18 mouse cellular contexts compared by ENCODE assay signal in genomic region chr11:42178296-42178695, GRCm38 (mm10). TPM values are rescaled to one million over a fixed set of nuclear protein-coding genes. Genes with fewer than 3 reads are reported as not detected.
DNase-seq lines count a peak whose midpoint lies in the region; ATAC-seq and TF ChIP-seq lines count a peak whose summit lies in the region.
"Had no signal": no experiment of that assay in that cellular context is flagged by ENCODE, and none has a peak within 500 bp of the region (broad histone marks: within the 10 kb centered on the region; RNA-seq: fewer than 3 reads in every experiment).

No protein-coding gene starts in this region.

- H3K4me2 ChIP-seq in heart, postnatal 0 days (ENCODE audit: low read depth, low read length) = no peak overlapping the region
- no peak overlapping the region for H3K4me2 ChIP-seq in CH12.LX (ENCODE audit: insufficient read depth, low read depth, poor library complexity, severe bottlenecking)
- H3K4me2 ChIP-seq: intestine, embryonic 15.5 days; limb, embryonic 13.5 days; liver, embryonic 15.5 days had no signal

- TF ChIP-seq RAD21 in CH12.LX (IDR thresholded peaks at IDR 0.05; ENCODE audit: low read depth, low read length) = peak; percentile 45

- H3K27me3 ChIP-seq in heart, postnatal 0 days (ENCODE audit: control insufficient read depth, insufficient read depth, low read length) = peaks cover 26% of the 10 kb centered on the region
- H3K27me3 ChIP-seq in heart, embryonic 10.5 days (ENCODE audit: insufficient read depth, poor library complexity, severe bottlenecking) = peaks cover 20% of the 10 kb centered on the region
- no peaks in the 10 kb centered on the region for H3K27me3 ChIP-seq in CH12.LX (replicated peaks)
- H3K27me3 ChIP-seq: intestine, embryonic 15.5 days had no signal

- peaks cover 6% of the 10 kb centered on the region for H3K4me1 ChIP-seq in heart, postnatal 0 days (ENCODE audit: control insufficient read depth, insufficient read depth)
- 0 out of 2 replicates have a peak, but pooled peaks cover 5% of the 10 kb centered on the region for H3K4me1 ChIP-seq in heart, embryonic 10.5 days
- H3K4me1 ChIP-seq in CH12.LX (ENCODE audit: control insufficient read depth in 1 of 2, insufficient read depth in 2 of 2) = no peaks in the 10 kb centered on the region
- H3K4me1 ChIP-seq: intestine, embryonic 15.5 days; liver, embryonic 15.5 days had no signal

- intact Hi-C loops in left cerebral cortex, adult 2 months (cut with DNase I) = loop anchor here (2.0 to 10.0 kb wide), 4 partner anchors 183 to 1313 kb away; no protein-coding TSS in a partner anchor

- H3K36me3 ChIP-seq in heart, postnatal 0 days (replicated peaks; ENCODE audit: control insufficient read depth, insufficient read depth, low read length) = no peaks in the 10 kb centered on the region
- H3K36me3 ChIP-seq in heart, embryonic 10.5 days = no peaks in the 10 kb centered on the region
- H3K36me3 ChIP-seq in CH12.LX (replicated peaks in 1 of 2; ENCODE audit: control insufficient read depth in 1 of 2, insufficient read depth in 1 of 2, low read length in 1 of 2) = no peaks in the 10 kb centered on the region
- H3K36me3 ChIP-seq: intestine, embryonic 15.5 days; limb, embryonic 13.5 days; liver, embryonic 15.5 days had no signal

- in situ Hi-C loops in CH12.LX (cut with MboI; ENCODE audit: low pct_ligation_motif_present, low pct_unique_long_range_greater_than_20kb, low sequenced_read_pairs) = no loop called here

- no peak for DNase-seq in heart, postnatal 0 days (ENCODE audit: low spot score)
- no peak for DNase-seq in heart, embryonic 10.5 days (ENCODE audit: low spot score)
- no peak for DNase-seq in left cerebral cortex, adult 2 months (ENCODE audit: extremely low spot score in 1 of 2, low spot score in 2 of 2)
- no peak for DNase-seq in left cerebral cortex, adult 9 months (ENCODE audit: low spot score in 2 of 2)
- peak; percentile 12 for DNase-seq in CH12.LX (ENCODE audit: extremely low read depth)
- DNase-seq in brain, embryonic 14.5 days (ENCODE audit: low read depth) = peak; percentile 54
- no peak for DNase-seq in kidney, postnatal 25 days
- no peak for DNase-seq in spleen, postnatal 14 days (ENCODE audit: low spot score in 2 of 2)
- DNase-seq: adrenal gland, postnatal 14 days; cerebellum, postnatal 14 days; gastrocnemius, postnatal 10 days; right cerebral cortex, adult 18-20 months; thymus, adult 18-20 months had no signal

- no peak overlapping the region for H3K27ac ChIP-seq in heart, postnatal 0 days (ENCODE audit: low read depth)
- H3K27ac ChIP-seq in heart, embryonic 10.5 days = no peak overlapping the region
- peak overlapping the region; percentile 68 for H3K27ac ChIP-seq in left cerebral cortex, adult 2 months
- no peak overlapping the region for H3K27ac ChIP-seq in CH12.LX (ENCODE audit: insufficient read depth, low read depth)
- H3K27ac ChIP-seq: intestine, embryonic 15.5 days; limb, embryonic 13.5 days; liver, embryonic 15.5 days had no signal

- dilution Hi-C loops in CH12.LX (cut with MboI; ENCODE audit: extremely low pct_ligation_motif_present, extremely low pct_unique_long_range_greater_than_20kb, low sequenced_read_pairs) = no loop called here

- no peak for TF ChIP-seq EP300 in heart, postnatal 0 days (IDR thresholded peaks at IDR 0.05; ENCODE audit: low read depth)
- no peak for TF ChIP-seq EP300 in CH12.LX (IDR thresholded peaks at IDR 0.05; ENCODE audit: low read length)

- H3K79me2 ChIP-seq in CH12.LX (replicated peaks; ENCODE audit: control insufficient read depth, extremely low read depth, insufficient read depth, poor library complexity, severe bottlenecking) = no peaks in the 10 kb centered on the region

- H3K4me3 ChIP-seq in heart, postnatal 0 days (ENCODE audit: low read depth, low read length) = no peak overlapping the region
- no peak overlapping the region for H3K4me3 ChIP-seq in heart, embryonic 10.5 days
- H3K4me3 ChIP-seq in left cerebral cortex, adult 2 months = peak overlapping the region; percentile 40
- no peak overlapping the region for H3K4me3 ChIP-seq in CH12.LX (replicated peaks in 1 of 3; ENCODE audit: low read depth in 2 of 3, low read length in 2 of 3, poor library complexity in 1 of 3)
- H3K4me3 ChIP-seq: intestine, embryonic 15.5 days; limb, embryonic 13.5 days; liver, embryonic 15.5 days had no signal

- 79% methylated on average over 2 of the region's 2 CpGs for WGBS in heart, postnatal 0 days
- WGBS in heart, embryonic 10.5 days = 81% methylated on average over 2 of the region's 2 CpGs

- no peak for ATAC-seq in heart, postnatal 0 days (ENCODE audit: insufficient read depth, low read depth)
- ATAC-seq: forebrain, embryonic 16.5 days; intestine, embryonic 15.5 days had no signal

- no peak for TF ChIP-seq POLR2A in CH12.LX (IDR thresholded peaks at IDR 0.05; ENCODE audit: low read depth, low read length)
- TF ChIP-seq POLR2A in brain, embryonic 14.5 days (IDR thresholded peaks at IDR 0.05; ENCODE audit: borderline replicate concordance, extremely low read depth, insufficient read depth, insufficient read length, poor library complexity, severe bottlenecking) = no peak

- no peaks in the 10 kb centered on the region for H3K9me3 ChIP-seq in heart, postnatal 0 days (replicated peaks; ENCODE audit: control insufficient read depth, low read length)
- no peaks in the 10 kb centered on the region for H3K9me3 ChIP-seq in heart, embryonic 10.5 days
- no peaks in the 10 kb centered on the region for H3K9me3 ChIP-seq in CH12.LX (replicated peaks; ENCODE audit: low read length)
- H3K9me3 ChIP-seq: intestine, embryonic 15.5 days; limb, embryonic 13.5 days; liver, embryonic 15.5 days had no signal

- peak; percentile 29; the same call in 1 of the 2 replicates for TF ChIP-seq CTCF in heart, postnatal 0 days (IDR thresholded peaks at IDR 0.05; ENCODE audit: low read depth)
- peak; percentile 56 for TF ChIP-seq CTCF in left cerebral cortex, adult 2 months (IDR thresholded peaks at IDR 0.05)
- TF ChIP-seq CTCF in CH12.LX (conservative IDR thresholded peaks at IDR 0.05 in 1 of 2, IDR thresholded peaks at IDR 0.05 in 1 of 2; ENCODE audit: low read depth in 2 of 2, low read length in 2 of 2) = peak in 1 of 2 experiments; percentile 14; a peak in 1 of 4 replicates
- no peak for TF ChIP-seq CTCF in brain, embryonic 14.5 days (IDR thresholded peaks at IDR 0.05; ENCODE audit: borderline replicate concordance, extremely low read depth, insufficient read depth, insufficient read length)

- H3K9ac ChIP-seq in heart, postnatal 0 days (replicated peaks; ENCODE audit: low read depth, low read length) = no peak overlapping the region
- no peak overlapping the region for H3K9ac ChIP-seq in CH12.LX (ENCODE audit: insufficient read depth, low read depth)
- H3K9ac ChIP-seq: intestine, embryonic 15.5 days; limb, embryonic 13.5 days; liver, embryonic 15.5 days had no signal

TF ChIP-seq in CH12.LX, 34 proteins besides CTCF, POLR2A, EP300 and RAD21:
- TF ChIP-seq BHLHE40 (IDR thresholded peaks at IDR 0.05; ENCODE audit: low read depth, low read length) = no peak
- no peak for TF ChIP-seq ZMIZ1 (IDR thresholded peaks at IDR 0.05; ENCODE audit: low read depth, low read length)
- TF ChIP-seq MAX (IDR thresholded peaks at IDR 0.05; ENCODE audit: low read length) = no peak
- TF ChIP-seq GABPA (IDR thresholded peaks at IDR 0.05; ENCODE audit: insufficient replicate concordance, low read depth, low read length) = no peak
- no peak for TF ChIP-seq E2F4 (IDR thresholded peaks at IDR 0.05; ENCODE audit: insufficient replicate concordance, low read depth, low read length)
- no peak for TF ChIP-seq HCFC1 (IDR thresholded peaks at IDR 0.05; ENCODE audit: low read depth, low read length)
- TF ChIP-seq ETS1 (conservative IDR thresholded peaks at IDR 0.05; ENCODE audit: low read depth, low read length) = no peak
- TF ChIP-seq POLR2AphosphoS2 (IDR thresholded peaks at IDR 0.05; ENCODE audit: low read depth, low read length) = no peak
- no peak for TF ChIP-seq MYC (IDR thresholded peaks at IDR 0.05; ENCODE audit: low read depth, low read length)

RNA-seq across cellular contexts. Expression of gene Gabra1, which starts 4.4 kb away (rescaled TPM):
- 1.7 TPM in 1 of 2 replicates, not detected in the other for total RNA-seq in heart, postnatal 0 days (2014; rRNA removed; ENCODE audit: low replicate concordance)
- polyA plus RNA-seq in heart, postnatal 0 days (2015; fragmentation: Nextera tagmentation; extraction: Ambion mirVana) = 0.18 and 0.52 TPM in 2 replicates
- 0.50 and 0.52 TPM in 2 replicates for polyA plus RNA-seq in heart, embryonic 10.5 days (2016; fragmentation: Nextera tagmentation; extraction: Ambion mirVana)
- total RNA-seq in left cerebral cortex, adult 2 months (2021) = 100 to 1,000 TPM; 623 to 651 TPM
- total RNA-seq in CH12.LX (2012; rRNA removed) = not detected in 2 replicates
- total RNA-seq in CH12.LX (2014; rRNA removed) = not detected in 2 replicates
- polyA plus RNA-seq in CH12.LX (2012; ENCODE audit: insufficient read length, low read depth) = not detected in 2 replicates
- polyA plus RNA-seq in brain, embryonic 14.5 days (2012; rRNA removed) = 9.5 and 12.7 TPM in 2 replicates
- polyA plus RNA-seq: small intestine, adult 2 months had no signal

Comparison
In these comparisons a context has a peak if more than half of its experiments do, and no peak if none do; other contexts are left out.
1. DNase-seq: peak in CH12.LX (single experiment) and brain, embryonic 14.5 days (single experiment); none in heart, postnatal 0 days (single experiment), heart, embryonic 10.5 days (single experiment), left cerebral cortex, adult 2 months (0 of 2), left cerebral cortex, adult 9 months (0 of 2), kidney, postnatal 25 days (0 of 2) and spleen, postnatal 14 days (0 of 2).